14 mouse cellular contexts compared by ENCODE assay signal in genomic region chr2:171487284-171487683, GRCm38 (mm10).
DNase-seq lines count a peak whose midpoint lies in the region; ATAC-seq and TF ChIP-seq lines count a peak whose summit lies in the region.
"Had no signal": no experiment of that assay in that cellular context is flagged by ENCODE, and none has a peak within 500 bp of the region (broad histone marks: within the 10 kb centered on the region; RNA-seq: fewer than 3 reads in every experiment).

No protein-coding gene starts in this region.

- no peak overlapping the region for H3K4me2 ChIP-seq in forebrain, embryonic 15.5 days (replicated peaks)
- H3K4me2 ChIP-seq in forebrain, embryonic 12.5 days, result no peak overlapping the region
- no peak overlapping the region for H3K4me2 ChIP-seq in neural tube, embryonic 12.5 days (replicated peaks)
- H3K4me2 ChIP-seq: embryonic facial prominence, embryonic 12.5 days had no signal

- WGBS in forebrain, embryonic 15.5 days, result 58% methylated on average over 2 of the region's 2 CpGs
- WGBS in forebrain, embryonic 12.5 days, result 64% methylated on average over 2 of the region's 2 CpGs
- 41% methylated on average over 2 of the region's 2 CpGs for WGBS in neural tube, embryonic 12.5 days

- H3K27me3 ChIP-seq in forebrain, embryonic 15.5 days, result no peaks in the 10 kb centered on the region
- no peaks in the 10 kb centered on the region for H3K27me3 ChIP-seq in forebrain, embryonic 12.5 days
- H3K27me3 ChIP-seq in neural tube, embryonic 12.5 days (replicated peaks), result no peaks in the 10 kb centered on the region
- H3K27me3 ChIP-seq: embryonic facial prominence, embryonic 12.5 days had no signal

- no peak overlapping the region for H3K27ac ChIP-seq in forebrain, embryonic 15.5 days (replicated peaks)
- no peak overlapping the region for H3K27ac ChIP-seq in forebrain, embryonic 12.5 days
- no peak overlapping the region for H3K27ac ChIP-seq in layer of hippocampus, adult 2 months
- H3K27ac ChIP-seq in neural tube, embryonic 12.5 days, result no peak overlapping the region
- H3K27ac ChIP-seq: embryonic facial prominence, embryonic 12.5 days; stomach, postnatal 0 days had no signal

- no peak overlapping the region for H3K4me3 ChIP-seq in forebrain, embryonic 15.5 days
- H3K4me3 ChIP-seq in forebrain, embryonic 12.5 days (replicated peaks), result no peak overlapping the region
- H3K4me3 ChIP-seq in layer of hippocampus, adult 2 months, result no peak overlapping the region
- H3K4me3 ChIP-seq in neural tube, embryonic 12.5 days, result no peak overlapping the region
- H3K4me3 ChIP-seq: embryonic facial prominence, embryonic 12.5 days had no signal

- H3K36me3 ChIP-seq in forebrain, embryonic 15.5 days, result no peaks in the 10 kb centered on the region
- no peaks in the 10 kb centered on the region for H3K36me3 ChIP-seq in forebrain, embryonic 12.5 days (replicated peaks)
- no peaks in the 10 kb centered on the region for H3K36me3 ChIP-seq in neural tube, embryonic 12.5 days
- H3K36me3 ChIP-seq: embryonic facial prominence, embryonic 12.5 days had no signal

- ATAC-seq in forebrain, embryonic 15.5 days (replicated peaks), result peak; percentile 51
- no peak for ATAC-seq in forebrain, embryonic 12.5 days (ENCODE audit: low FRiP score)
- peak; percentile 29; the same call in 1 of the 2 replicates for ATAC-seq in neural tube, embryonic 12.5 days (ENCODE audit: low FRiP score, low read depth)
- ATAC-seq in erythroid progenitor cell, adult 5-6 weeks (replicated peaks; ENCODE audit: low FRiP score, poor library complexity, severe bottlenecking), result no peak
- ATAC-seq: activated CD4-positive, CD25-positive, alpha-beta regulatory T cell, adult 4 months had no signal

- peak; percentile 37 for DNase-seq in embryo, embryonic 10.5 days (ENCODE audit: low spot score)
- DNase-seq in layer of hippocampus, adult 2 months (ENCODE audit: low spot score in 2 of 2), result peak; percentile 15 to 40
- DNase-seq in spleen, adult 18-20 months, result no peak
- no peak for DNase-seq in testis, postnatal 10 days (ENCODE audit: low spot score)
- DNase-seq: B cell, adult 2 months; kidney, postnatal 10 days; lung, postnatal 10 days had no signal

- H3K4me1 ChIP-seq in forebrain, embryonic 15.5 days, result peaks cover 9% of the 10 kb centered on the region
- H3K4me1 ChIP-seq in forebrain, embryonic 12.5 days, result peaks cover 7% of the 10 kb centered on the region
- 0 out of 2 replicates have a peak, but pooled peaks cover 9% of the 10 kb centered on the region for H3K4me1 ChIP-seq in neural tube, embryonic 12.5 days
- H3K4me1 ChIP-seq: embryonic facial prominence, embryonic 12.5 days had no signal

- H3K9me3 ChIP-seq in forebrain, embryonic 15.5 days, result no peaks in the 10 kb centered on the region
- H3K9me3 ChIP-seq in forebrain, embryonic 12.5 days, result no peaks in the 10 kb centered on the region
- H3K9me3 ChIP-seq in neural tube, embryonic 12.5 days, result no peaks in the 10 kb centered on the region
- H3K9me3 ChIP-seq: embryonic facial prominence, embryonic 12.5 days had no signal

- H3K9ac ChIP-seq in forebrain, embryonic 15.5 days (replicated peaks), result no peak overlapping the region
- H3K9ac ChIP-seq in forebrain, embryonic 12.5 days, result no peak overlapping the region
- H3K9ac ChIP-seq in neural tube, embryonic 12.5 days, result no peak overlapping the region
- H3K9ac ChIP-seq: embryonic facial prominence, embryonic 12.5 days had no signal

- no peak for TF ChIP-seq CTCF in layer of hippocampus, adult 2 months (conservative IDR thresholded peaks at IDR 0.05)

Comparison
In these comparisons a context has a peak if more than half of its experiments do, and no peak if none do; other contexts are left out.
1. ATAC-seq: peak in forebrain, embryonic 15.5 days (single experiment) and neural tube, embryonic 12.5 days (single experiment); none in forebrain, embryonic 12.5 days (single experiment) and erythroid progenitor cell, adult 5-6 weeks (single experiment).
2. DNase-seq: peak in embryo, embryonic 10.5 days (single experiment) and layer of hippocampus, adult 2 months (2 of 2); none in spleen, adult 18-20 months (0 of 2) and testis, postnatal 10 days (single experiment).